Mouse (Mus musculus) megakaryocyte, embryonic 14.5 days (primary cell): ENCODE data around the gene Suds3. TPM values are rescaled to one million over a fixed set of nuclear protein-coding genes. Genes with fewer than 3 reads are reported as not detected.

Experiments used
- H3K27me3 ChIP-seq: replicated peaks from 2 replicates; pipeline ENCODE3; 2012; ENCODE audit warnings: inconsistent platforms
- H3K36me3 ChIP-seq: replicated peaks from 2 replicates; pipeline ENCODE3; 2012; ENCODE audit warnings: low read length, inconsistent platforms, mixed read lengths
- H3K4me1 ChIP-seq: 2 replicates; pipeline ENCODE4 v1.6.1; 2012; ENCODE audit warnings: inconsistent platforms
- H3K4me3 ChIP-seq: replicated peaks from 2 replicates; pipeline ENCODE3; 2012; ENCODE audit warnings: moderate library complexity, mild to moderate bottlenecking, inconsistent platforms
- H3K9me3 ChIP-seq: 2 replicates; pipeline ENCODE4 v1.6.1; 2012; ENCODE audit warnings: inconsistent platforms
- FLI1 ChIP-seq: IDR thresholded peaks from 2 replicates; pipeline ENCODE4 v1.6.1; 2012; ENCODE audit warnings: low read length, inconsistent platforms, mixed read lengths
- GATA1 ChIP-seq: IDR thresholded peaks from 3 replicates; pipeline ENCODE4 v1.6.1; 2012; ENCODE audit warnings: mixed read lengths, low read length, inconsistent platforms, borderline replicate concordance
- polyA plus RNA-seq: library from polyadenylated mRNA; stranded (reverse); fragments of >175 nt; gene quantifications from 2 replicates; pipeline ENCODE4 v1.2.3, GENCODE M21; 2012; ENCODE audit warnings: low replicate concordance; ENCODE audit not compliant: insufficient read depth

Suds3 gene
- polyA plus RNA-seq, 1 experiment: 38.0 TPM

DNA sequence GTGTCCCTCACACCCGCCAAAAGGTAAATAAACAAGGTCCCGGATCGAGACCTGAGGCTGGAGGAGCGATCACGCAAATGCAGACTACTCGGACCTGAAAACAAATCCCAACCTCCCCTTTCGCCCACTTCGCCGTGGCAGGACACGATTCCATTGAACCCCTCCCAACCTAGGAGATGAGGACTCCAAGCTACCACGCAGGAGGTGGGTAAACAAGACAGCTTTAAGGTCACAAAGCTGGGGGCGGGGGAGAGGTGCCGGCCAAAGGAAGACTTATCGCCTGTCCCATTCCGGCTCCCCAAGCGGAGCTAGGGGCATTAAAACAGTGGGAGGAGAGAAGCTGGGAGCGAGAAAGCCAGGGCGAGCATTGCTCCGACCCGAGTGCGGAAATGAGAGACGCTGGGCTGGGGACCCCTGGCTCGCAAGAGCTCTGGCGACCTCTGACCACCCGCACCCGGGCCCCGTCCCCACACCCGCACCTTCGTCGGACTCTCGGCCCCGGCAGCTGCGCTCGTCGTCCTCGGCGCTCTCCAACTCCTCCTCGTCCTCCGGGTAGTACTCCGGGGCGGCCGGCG is 633 bp downstream of the Suds3 start:
- TF ChIP-seq FLI1: no peak
- no peak for TF ChIP-seq GATA1
- Histone ChIP-seq H3K27me3 (no peaks in the 10 kb centered on the region), H3K4me3 (peak overlapping the region; percentile 97), H3K36me3 (peaks cover 37% of the 10 kb centered on the region), H3K9me3 (no peaks in the 10 kb centered on the region), H3K4me1 (peaks cover 43% of the 10 kb centered on the region)

DNA sequence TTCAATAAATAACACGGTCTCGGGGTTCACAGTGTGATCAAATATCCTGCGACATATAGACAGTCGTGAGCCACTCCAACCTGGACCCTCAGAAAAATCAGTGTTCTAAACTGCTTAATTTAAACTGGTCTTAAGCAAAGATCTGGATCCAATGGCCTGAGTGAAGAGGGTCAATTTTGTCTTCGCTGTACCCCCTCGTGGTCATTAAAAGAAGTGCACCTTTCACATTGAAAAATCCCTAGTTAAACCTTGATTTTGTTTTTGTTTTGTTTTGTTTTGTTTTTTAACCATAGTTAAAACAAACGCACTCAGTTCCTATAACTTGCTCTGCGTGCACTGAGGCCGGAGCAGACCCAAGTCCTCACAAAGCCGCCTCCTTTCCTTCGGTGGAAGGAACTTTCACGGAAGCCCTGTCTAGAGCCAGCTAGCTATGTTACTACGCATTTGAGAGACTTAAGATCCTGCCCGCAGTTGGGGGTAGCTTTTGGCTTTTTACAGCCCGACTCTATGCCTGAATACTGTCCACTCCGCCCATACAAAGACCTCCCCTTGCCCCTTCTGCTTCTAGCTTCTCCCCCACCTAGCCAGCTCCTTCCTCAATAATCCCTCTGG is 1.2 kb downstream of the Suds3 start:
- Histone ChIP-seq H3K4me3 (peak overlapping the region; percentile 97), H3K27me3 (no peaks in the 10 kb centered on the region), H3K4me1 (peaks cover 46% of the 10 kb centered on the region), H3K36me3 (peaks cover 41% of the 10 kb centered on the region), H3K9me3 (no peaks in the 10 kb centered on the region)
- TF ChIP-seq FLI1 (no peak), GATA1 (no peak)

DNA sequence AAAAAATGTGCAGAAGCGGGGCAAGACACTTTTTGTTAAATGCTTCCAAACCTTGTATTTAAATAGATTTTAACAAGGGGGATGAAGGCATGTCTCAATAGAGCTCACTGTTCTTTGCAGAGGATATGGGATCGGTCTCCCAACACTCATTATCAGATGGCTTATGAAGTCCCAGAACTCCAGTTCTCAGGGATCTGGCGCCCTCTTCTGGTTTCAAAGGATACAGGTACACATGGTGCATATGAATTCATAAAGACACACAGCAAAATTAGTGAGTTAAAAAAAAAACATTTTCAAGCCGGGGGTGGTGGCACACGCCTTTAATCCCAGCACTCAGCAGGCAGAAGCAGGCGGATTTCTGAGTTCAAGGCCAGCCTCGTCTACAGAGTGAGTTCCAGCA is 2.6 kb downstream of the Suds3 start:
- Histone ChIP-seq H3K27me3 (no peaks in the 10 kb centered on the region), H3K36me3 (peaks cover 55% of the 10 kb centered on the region), H3K4me1 (peaks cover 39% of the 10 kb centered on the region), H3K4me3 (no peak overlapping the region), H3K9me3 (no peaks in the 10 kb centered on the region)
- TF ChIP-seq FLI1: no peak
- no peak for TF ChIP-seq GATA1

DNA sequence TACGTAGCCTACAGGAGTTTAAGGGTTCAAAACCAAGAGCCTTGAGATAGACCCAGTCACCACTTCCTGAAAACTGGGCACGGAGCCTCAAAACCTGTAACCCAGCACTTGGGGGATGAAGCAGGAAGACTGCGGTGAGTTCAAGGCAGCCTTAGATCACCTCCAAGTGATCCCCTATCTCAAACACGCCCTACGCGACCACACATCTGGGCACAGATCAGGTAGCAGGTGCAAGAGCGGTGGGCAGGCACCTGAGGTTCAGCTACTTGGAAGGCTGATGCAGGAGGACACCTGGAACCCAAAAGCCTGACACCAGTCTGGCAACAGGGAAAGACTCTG is 4.2 kb downstream of the Suds3 start:
- peaks cover 28% of the 10 kb centered on the region for H3K4me1 ChIP-seq
- peaks cover 71% of the 10 kb centered on the region for H3K36me3 ChIP-seq
- no peaks in the 10 kb centered on the region for H3K9me3 ChIP-seq
- no peak overlapping the region for H3K4me3 ChIP-seq
- TF ChIP-seq GATA1: no peak
- TF ChIP-seq FLI1: no peak
- no peaks in the 10 kb centered on the region for H3K27me3 ChIP-seq

DNA sequence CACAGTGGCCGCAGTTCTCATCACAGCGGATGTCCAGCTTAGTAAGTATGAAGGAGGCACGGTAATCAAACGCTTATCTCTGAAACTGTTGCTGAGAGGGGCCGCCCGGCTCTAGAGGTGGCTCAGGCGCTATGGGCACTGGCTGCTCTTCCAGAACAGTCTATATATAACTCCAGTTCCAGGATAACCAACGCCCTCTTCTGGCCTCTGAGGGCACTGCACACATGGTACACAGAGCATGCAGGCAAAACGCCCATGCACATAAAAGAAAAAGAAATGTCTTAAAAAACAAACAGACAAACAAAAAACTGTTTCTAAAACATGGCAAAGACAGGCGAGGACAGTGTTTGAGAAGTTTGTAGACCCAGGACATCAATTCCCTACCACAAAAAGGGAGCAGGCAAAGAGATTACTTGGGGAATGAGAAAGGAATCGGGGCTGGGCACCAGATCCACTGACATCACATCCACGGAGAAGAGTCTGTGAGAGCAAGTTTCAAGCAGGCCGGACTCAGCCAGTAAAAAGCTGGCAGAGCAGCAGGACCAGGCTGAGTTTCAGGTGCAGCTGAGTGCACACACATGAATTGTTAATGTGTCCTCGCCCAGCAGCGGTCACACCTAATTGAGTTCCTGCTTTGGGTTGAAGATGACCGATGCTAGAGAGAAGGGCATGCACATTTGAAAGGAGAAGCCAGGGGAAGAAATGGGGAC is 4.7 kb downstream of the Suds3 start:
- Histone ChIP-seq H3K9me3 (no peaks in the 10 kb centered on the region), H3K36me3 (peaks cover 76% of the 10 kb centered on the region), H3K4me3 (no peak overlapping the region), H3K4me1 (peaks cover 23% of the 10 kb centered on the region), H3K27me3 (no peaks in the 10 kb centered on the region)
- TF ChIP-seq FLI1: no peak
- no peak for TF ChIP-seq GATA1

DNA sequence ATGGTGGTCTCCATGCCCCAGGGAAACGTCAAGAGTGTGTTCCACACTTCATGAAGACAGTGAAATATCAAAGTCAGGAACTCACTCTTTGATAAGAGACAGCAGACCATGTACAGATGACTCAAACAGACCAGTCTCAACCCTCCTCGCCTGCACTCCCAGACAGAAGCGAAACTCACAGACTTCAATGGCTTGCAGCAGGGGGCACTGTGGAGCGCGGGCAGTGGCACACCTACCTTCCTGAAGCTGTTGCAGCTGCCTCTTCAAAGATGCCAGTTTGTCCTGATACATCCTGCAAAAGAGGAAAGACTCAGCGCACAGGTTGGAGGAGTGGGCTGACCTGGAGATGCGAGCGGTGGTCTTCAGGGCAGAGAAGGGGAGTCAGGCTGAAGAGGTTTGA is 6.4 kb downstream of the Suds3 start:
- Histone ChIP-seq H3K9me3 (no peaks in the 10 kb centered on the region), H3K27me3 (no peaks in the 10 kb centered on the region), H3K4me1 (peaks cover 20% of the 10 kb centered on the region), H3K36me3 (peaks cover 93% of the 10 kb centered on the region), H3K4me3 (no peak overlapping the region)
- TF ChIP-seq FLI1: no peak
- no peak for TF ChIP-seq GATA1

DNA sequence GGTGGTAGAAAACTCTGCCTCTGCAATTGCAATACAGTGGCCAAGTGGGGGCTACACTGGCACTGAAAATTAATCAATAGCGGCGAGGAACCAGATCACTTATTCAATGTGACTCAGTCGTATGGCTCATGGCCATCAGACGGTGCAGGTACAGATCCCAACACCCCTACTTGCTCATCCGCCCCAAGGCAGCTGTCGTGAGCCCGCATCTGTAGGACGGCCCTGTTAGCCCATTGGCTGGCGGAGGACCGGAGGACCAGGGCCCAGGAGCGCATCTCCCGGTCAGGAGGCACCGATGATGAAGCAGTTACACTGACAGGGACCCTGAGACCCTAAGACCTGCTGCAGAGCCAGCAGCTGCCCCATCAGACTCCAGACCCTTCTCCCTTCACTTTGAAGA is 7.2 kb downstream of the Suds3 start:
- Histone ChIP-seq H3K36me3 (peaks cover 97% of the 10 kb centered on the region), H3K4me1 (peaks cover 12% of the 10 kb centered on the region), H3K4me3 (no peak overlapping the region), H3K9me3 (no peaks in the 10 kb centered on the region), H3K27me3 (no peaks in the 10 kb centered on the region)
- TF ChIP-seq GATA1 (no peak), FLI1 (no peak)

DNA sequence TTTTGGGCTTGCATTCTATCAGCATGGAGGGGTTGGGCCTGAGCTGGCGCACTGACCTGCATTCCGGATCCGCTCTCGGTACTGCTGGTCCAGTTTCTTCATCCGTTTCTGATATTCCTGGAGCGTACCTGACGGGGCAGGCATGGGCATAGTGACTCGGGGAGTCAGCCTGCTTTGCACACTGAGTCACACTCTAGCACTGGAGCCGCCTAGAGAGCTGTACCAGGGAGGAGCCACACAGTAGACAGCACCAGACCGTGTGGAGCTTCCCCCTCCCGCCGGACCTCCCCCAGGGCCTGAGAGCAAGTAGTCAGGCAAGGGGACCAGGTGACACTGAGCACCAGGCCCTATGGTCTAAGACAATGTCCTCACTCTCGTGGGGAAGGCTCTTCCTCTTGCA is 7.6 kb downstream of the Suds3 start:
- TF ChIP-seq GATA1 (no peak), FLI1 (no peak)
- no peaks in the 10 kb centered on the region for H3K27me3 ChIP-seq
- H3K4me1 ChIP-seq: peaks cover 12% of the 10 kb centered on the region
- peaks cover 99% of the 10 kb centered on the region for H3K36me3 ChIP-seq
- H3K9me3 ChIP-seq: no peaks in the 10 kb centered on the region
- no peak overlapping the region for H3K4me3 ChIP-seq

DNA sequence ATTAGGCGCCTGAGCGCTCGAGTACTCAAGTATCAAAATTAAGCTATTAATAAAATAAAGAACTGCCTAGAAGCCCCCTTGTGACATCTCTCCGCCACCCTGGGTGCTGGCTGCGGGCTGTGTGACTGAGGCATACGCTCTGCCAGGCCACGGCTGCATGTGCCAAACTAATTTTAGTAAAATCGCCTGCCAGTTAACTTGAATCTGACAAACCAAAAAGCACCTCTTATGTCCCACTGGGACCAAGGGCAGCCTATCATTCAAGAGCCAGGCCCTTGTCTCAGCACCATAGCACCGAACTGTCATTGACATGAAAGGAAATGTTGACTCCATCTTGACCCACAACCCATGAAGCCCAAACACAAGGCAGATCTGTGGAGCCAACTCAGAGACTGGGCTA is 10.2 kb downstream of the Suds3 start:
- no peak overlapping the region for H3K4me3 ChIP-seq
- H3K4me1 ChIP-seq: peaks cover 31% of the 10 kb centered on the region
- peaks cover 99% of the 10 kb centered on the region for H3K36me3 ChIP-seq
- TF ChIP-seq FLI1 (no peak), GATA1 (no peak)
- H3K27me3 ChIP-seq: no peaks in the 10 kb centered on the region
- H3K9me3 ChIP-seq: no peaks in the 10 kb centered on the region

DNA sequence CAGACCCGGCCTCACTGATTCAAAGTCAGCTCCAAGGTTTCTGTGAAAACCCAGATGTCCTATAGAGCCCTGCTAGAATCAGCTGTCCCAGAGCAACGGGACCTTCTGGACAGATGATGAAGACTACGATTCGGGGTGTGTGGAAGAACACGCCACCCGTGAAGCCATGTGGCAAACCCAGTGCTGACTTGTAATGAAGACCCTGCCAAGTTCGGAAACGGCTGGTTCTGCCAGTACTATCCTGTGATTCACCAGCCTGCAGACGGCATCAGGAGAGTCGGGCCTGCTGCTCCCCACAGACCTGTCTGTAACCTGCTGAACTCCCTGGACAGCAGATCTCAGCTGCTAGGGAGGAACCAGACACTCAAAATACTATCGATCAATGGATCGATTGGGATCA is 11.6 kb downstream of the Suds3 start:
- H3K4me3 ChIP-seq: no peak overlapping the region
- no peaks in the 10 kb centered on the region for H3K27me3 ChIP-seq
- no peaks in the 10 kb centered on the region for H3K9me3 ChIP-seq
- peaks cover 100% of the 10 kb centered on the region for H3K36me3 ChIP-seq
- TF ChIP-seq GATA1 (no peak), FLI1 (no peak)
- H3K4me1 ChIP-seq: peaks cover 28% of the 10 kb centered on the region
